ENCODE assay signal across 14 mouse cellular contexts in genomic region chr15:67048621-67049020, GRCm38 (mm10).
DNase-seq lines count a peak whose midpoint lies in the region; ATAC-seq and TF ChIP-seq lines count a peak whose summit lies in the region.
"Had no signal": no experiment of that assay in that cellular context is flagged by ENCODE, and none has a peak within 500 bp of the region (broad histone marks: within the 10 kb centered on the region; RNA-seq: fewer than 3 reads in every experiment).

No protein-coding gene starts in this region.

- H3K36me3 ChIP-seq in liver, embryonic 14.5 days (replicated peaks; ENCODE audit: control insufficient read depth, insufficient read depth, low read depth): no peaks in the 10 kb centered on the region
- no peaks in the 10 kb centered on the region for H3K36me3 ChIP-seq in neural tube, embryonic 15.5 days
- H3K36me3 ChIP-seq: forebrain, embryonic 12.5 days; heart, embryonic 15.5 days; hindbrain, embryonic 13.5 days had no signal

- DNase-seq in frontal cortex, adult 2 months (ENCODE audit: extremely low spot score in 1 of 2, low spot score in 1 of 2): no peak
- peak in 1 of 3 experiments; percentile 14 for DNase-seq in liver, embryonic 14.5 days (ENCODE audit: low read depth in 3 of 3, low spot score in 3 of 3)
- no peak for DNase-seq in urinary bladder, adult 2 months (ENCODE audit: low spot score)
- DNase-seq in adrenal gland, adult (ENCODE audit: inconsistent age in 2 of 2, low spot score in 1 of 2): no peak
- DNase-seq: adrenal gland, postnatal 14 days; thymus, postnatal 4 days had no signal

- peak; percentile 16; the same call in 1 of the 2 replicates for ATAC-seq in frontal cortex, adult (ENCODE audit: low TSS enrichment)
- 0 out of 2 replicates have a peak, but pooled peaks have one; percentile 21 for ATAC-seq in liver, embryonic 14.5 days (ENCODE audit: insufficient read depth)
- peak; percentile 90 for ATAC-seq in monocyte, adult 5-6 weeks (replicated peaks; ENCODE audit: insufficient number of reproducible peaks, low FRiP score, low TSS enrichment, poor library complexity, severe bottlenecking)
- ATAC-seq in neural tube, embryonic 15.5 days (ENCODE audit: low FRiP score): no peak

- H3K4me1 ChIP-seq in bone marrow, adult 2 months (ENCODE audit: control insufficient read depth, insufficient read depth, low read length): peaks cover 16% of the 10 kb centered on the region
- H3K4me1 ChIP-seq in liver, embryonic 14.5 days (replicated peaks; ENCODE audit: control insufficient read depth in 2 of 2, insufficient read depth in 2 of 2, low read length in 1 of 2): peaks cover 0 to 21% of the 10 kb centered on the region in 2 experiments; a peak in 2 of 4 replicates
- no peaks in the 10 kb centered on the region; the same call in 1 of the 2 replicates for H3K4me1 ChIP-seq in neural tube, embryonic 15.5 days
- H3K4me1 ChIP-seq: forebrain, embryonic 12.5 days; heart, embryonic 15.5 days; hindbrain, embryonic 13.5 days had no signal

- 6% methylated on average over 4 of the region's 4 CpGs for WGBS in bone marrow, adult 2 months
- 25% methylated on average over 4 of the region's 4 CpGs for WGBS in liver, embryonic 14.5 days (ENCODE audit: insufficient replicate concordance)
- 82% methylated on average over 4 of the region's 4 CpGs for WGBS in neural tube, embryonic 15.5 days

- H3K4me2 ChIP-seq in liver, embryonic 14.5 days (ENCODE audit: low read depth): no peak overlapping the region
- no peak overlapping the region for H3K4me2 ChIP-seq in neural tube, embryonic 15.5 days
- H3K4me2 ChIP-seq: forebrain, embryonic 12.5 days; heart, embryonic 15.5 days; hindbrain, embryonic 13.5 days had no signal

- no peak for TF ChIP-seq EP300 in liver, embryonic 14.5 days (IDR thresholded peaks at IDR 0.05; ENCODE audit: low read depth)

- peak overlapping the region; percentile 57 for H3K27ac ChIP-seq in bone marrow, adult 2 months (ENCODE audit: control insufficient read depth, insufficient read depth, low read depth, low read length, poor library complexity)
- no peak overlapping the region for H3K27ac ChIP-seq in liver, embryonic 14.5 days
- H3K27ac ChIP-seq in neural tube, embryonic 15.5 days (replicated peaks): no peak overlapping the region
- H3K27ac ChIP-seq: forebrain, embryonic 12.5 days; heart, embryonic 15.5 days; hindbrain, embryonic 13.5 days; kidney, postnatal 0 days had no signal

- TF ChIP-seq CTCF in bone marrow, adult 2 months (IDR thresholded peaks at IDR 0.05; ENCODE audit: control insufficient read depth, insufficient read depth, low read length): no peak
- TF ChIP-seq CTCF in liver, embryonic 14.5 days (IDR thresholded peaks at IDR 0.05; ENCODE audit: low read depth): no peak

- H3K4me3 ChIP-seq in bone marrow, adult 2 months (replicated peaks; ENCODE audit: control insufficient read depth, low read depth, low read length): no peak overlapping the region
- H3K4me3 ChIP-seq in liver, embryonic 14.5 days (ENCODE audit: insufficient read depth in 1 of 2, low read depth in 2 of 2, low read length in 2 of 2): no peak overlapping the region
- no peak overlapping the region for H3K4me3 ChIP-seq in neural tube, embryonic 15.5 days (replicated peaks)
- H3K4me3 ChIP-seq: forebrain, embryonic 12.5 days; heart, embryonic 15.5 days; hindbrain, embryonic 13.5 days had no signal

- no peaks in the 10 kb centered on the region for H3K9me3 ChIP-seq in liver, embryonic 14.5 days (ENCODE audit: control insufficient read depth, low read length)
- no peaks in the 10 kb centered on the region for H3K9me3 ChIP-seq in neural tube, embryonic 15.5 days (replicated peaks)
- H3K9me3 ChIP-seq: forebrain, embryonic 12.5 days; heart, embryonic 15.5 days; hindbrain, embryonic 13.5 days had no signal

- TF ChIP-seq POLR2A in bone marrow, adult 2 months (IDR thresholded peaks at IDR 0.05; ENCODE audit: borderline replicate concordance, control insufficient read depth, low read depth, low read length): no peak

- no peaks in the 10 kb centered on the region for H3K27me3 ChIP-seq in liver, embryonic 14.5 days (ENCODE audit: control insufficient read depth, insufficient read depth, low read length)
- H3K27me3 ChIP-seq in neural tube, embryonic 15.5 days (replicated peaks): no peaks in the 10 kb centered on the region
- H3K27me3 ChIP-seq: forebrain, embryonic 12.5 days; heart, embryonic 15.5 days; hindbrain, embryonic 13.5 days had no signal

- no peak overlapping the region for H3K9ac ChIP-seq in liver, embryonic 14.5 days (replicated peaks)
- no peak overlapping the region for H3K9ac ChIP-seq in neural tube, embryonic 15.5 days (replicated peaks)
- H3K9ac ChIP-seq: forebrain, embryonic 12.5 days; heart, embryonic 15.5 days; hindbrain, embryonic 13.5 days had no signal
